Mouse (Mus musculus) limb, embryonic 14.5 days (tissue): ENCODE results near the gene Cspg4. TPM values are rescaled to one million over a fixed set of nuclear protein-coding genes. Genes with fewer than 3 reads are reported as not detected.
A peak's percentile ranks its signal among the peaks of the same experiment; 100 is the strongest.

Experiments
- ATAC-seq: fragments of 200-750 bp; cut with Nextera tagmentation; 2 replicates; pipeline ENCODE4 v1.8.0; 2017; ENCODE audit warnings: low read depth, moderate number of reproducible peaks, moderate TSS enrichment; ENCODE audit not compliant: low FRiP score
- DNase-seq: peaks from one replicate; pipeline ENCODE4 v3.0.0-alpha.2; 2015; ENCODE audit warnings: low spot score
- H3K27ac ChIP-seq: fragments of 300-500 bp; sonication (generic); replicated peaks from 2 replicates; pipeline ENCODE4 v1.5.1; 2014; ENCODE audit warnings: low read depth, mild to moderate bottlenecking, low read length, moderate library complexity, mixed read lengths
- H3K27me3 ChIP-seq: fragments of 300-500 bp; sonication (generic); 2 replicates; pipeline ENCODE4 v1.6.1; 2014; ENCODE audit warnings: low read length, mixed read lengths; ENCODE audit not compliant: control insufficient read depth, insufficient read depth
- H3K36me3 ChIP-seq: fragments of 300-500 bp; sonication (generic); 2 replicates; pipeline ENCODE4 v1.6.1; 2014; ENCODE audit warnings: mild to moderate bottlenecking, low read length, moderate library complexity, mixed read lengths; ENCODE audit not compliant: control insufficient read depth, insufficient read depth
- H3K4me1 ChIP-seq: fragments of 300-500 bp; sonication (generic); 2 replicates; pipeline ENCODE4 v1.6.1; 2014; ENCODE audit warnings: antibody characterized with exemption, low read length, mixed read lengths; ENCODE audit not compliant: control insufficient read depth, insufficient read depth
- H3K4me2 ChIP-seq: fragments of 300-500 bp; sonication (generic); replicated peaks from 2 replicates; pipeline ENCODE4 v1.6.1; 2014; ENCODE audit warnings: low read depth, mild to moderate bottlenecking, low read length, moderate library complexity; ENCODE audit not compliant: severe bottlenecking
- H3K4me3 ChIP-seq: fragments of 300-500 bp; sonication (generic); replicated peaks from 2 replicates; pipeline ENCODE4 v1.5.1; 2014; ENCODE audit warnings: low read length
- H3K9ac ChIP-seq: fragments of 300-500 bp; sonication (generic); 2 replicates; pipeline ENCODE4 v1.6.1; 2014; ENCODE audit warnings: mild to moderate bottlenecking, low read depth, low read length, moderate library complexity; ENCODE audit not compliant: severe bottlenecking
- H3K9me3 ChIP-seq: fragments of 300-500 bp; sonication (generic); 2 replicates; pipeline ENCODE4 v1.6.1; 2016; ENCODE audit warnings: low read length; ENCODE audit not compliant: control insufficient read depth
- POLR2A ChIP-seq: fragments of 200-500 bp; IDR thresholded peaks from 2 replicates; pipeline ENCODE4 v1.8.0; 2012; ENCODE audit warnings: inconsistent platforms, mild to moderate bottlenecking, moderate library complexity, borderline replicate concordance; ENCODE audit not compliant: insufficient read depth, insufficient read length; ENCODE audit errors: extremely low read depth
- WGBS: fragments of 180-500 bp; shearing (Covaris S2); extraction: QIAGEN DNeasy Blood & Tissue Kit; methylation state at CpG from one replicate; pipeline ENCODE4 v1.1.7; 2014; 5-methylcytosine and 5-hydroxymethylcytosine counted together
- polyA plus RNA-seq, 2 experiments: library from polyadenylated mRNA; depleted of rRNA in 1 of 2; stranded (reverse) in 1 of 2; unstranded in 1 of 2; fragments of >200 nt; fragmentation: Nextera tagmentation in 1 of 2; extraction: Ambion mirVana in 1 of 2; gene quantifications; 2 replicates each; pipeline versions ENCODE4 v1.2.1 to v1.2.3; 2012 to 2014

The Cspg4 gene
- polyA plus RNA-seq, 2 experiments: 47.1 to 59.9 TPM

- no peaks in the 10 kb centered on the region for H3K9me3 ChIP-seq
- ATAC-seq (no peak), DNase-seq (peak; percentile 49)
- no peak overlapping the region for H3K27ac ChIP-seq
- H3K9ac ChIP-seq: no peak overlapping the region
- 37% methylated on average over 4 of the region's 4 CpGs for WGBS
- no peak overlapping the region for H3K4me3 ChIP-seq
- H3K4me2 ChIP-seq: no peak overlapping the region
- H3K4me1 ChIP-seq: 0 out of 2 replicates have a peak, but pooled peaks cover 12% of the 10 kb centered on the region
- no peak for TF ChIP-seq POLR2A
- 0 out of 2 replicates have a peak, but pooled peaks cover 6% of the 10 kb centered on the region for H3K27me3 ChIP-seq
- no peaks in the 10 kb centered on the region for H3K36me3 ChIP-seq
Measured at GRCm38 (mm10) chr9:56830162-56830561, 34.7 kb upstream of the Cspg4 start.

- no peak overlapping the region for H3K9ac ChIP-seq
Measured at GRCm38 (mm10) chr9:56831904-56832303, 32.9 kb upstream of the Cspg4 start.

GRCm38 (mm10) chr9:56832900-56833299 lies 31.9 kb upstream of the Cspg4 start:
- Histone ChIP-seq H3K27me3 (0 out of 2 replicates have a peak, but pooled peaks cover 3% of the 10 kb centered on the region), H3K9ac (no peak overlapping the region), H3K4me1 (0 out of 2 replicates have a peak, but pooled peaks cover 5% of the 10 kb centered on the region), H3K4me2 (no peak overlapping the region), H3K9me3 (no peaks in the 10 kb centered on the region), H3K36me3 (no peaks in the 10 kb centered on the region), H3K27ac (no peak overlapping the region), H3K4me3 (no peak overlapping the region)
- no peak for DNase-seq
- WGBS: 22% methylated on average over 6 of the region's 6 CpGs
- no peak for TF ChIP-seq POLR2A
- 0 out of 2 replicates have a peak, but pooled peaks have one; percentile 37 for ATAC-seq

More at GRCm38 (mm10) chr9:56831904-56832303, 32.9 kb upstream of the Cspg4 start:
- Histone ChIP-seq H3K27ac (no peak overlapping the region), H3K9me3 (no peaks in the 10 kb centered on the region), H3K4me2 (no peak overlapping the region), H3K27me3 (0 out of 2 replicates have a peak, but pooled peaks cover 3% of the 10 kb centered on the region), H3K4me3 (no peak overlapping the region), H3K4me1 (0 out of 2 replicates have a peak, but pooled peaks cover 5% of the 10 kb centered on the region), H3K36me3 (no peaks in the 10 kb centered on the region)
- ATAC-seq (no peak), DNase-seq (no peak)
- TF ChIP-seq POLR2A: no peak
- WGBS: 84% methylated on average over 3 of the region's 3 CpGs

- no peaks in the 10 kb centered on the region for H3K36me3 ChIP-seq
Measured at GRCm38 (mm10) chr9:56835152-56835551, 29.7 kb upstream of the Cspg4 start.

GRCm38 (mm10) chr9:56840721-56841120 lies 24.1 kb upstream of the Cspg4 start:
- H3K27me3 ChIP-seq: no peaks in the 10 kb centered on the region
- TF ChIP-seq POLR2A: no peak
- 69% methylated on average over 5 of the region's 5 CpGs for WGBS
- DNase-seq (no peak), ATAC-seq (no peak)
- H3K4me3 ChIP-seq: no peak overlapping the region
- H3K27ac ChIP-seq: no peak overlapping the region
- no peaks in the 10 kb centered on the region for H3K9me3 ChIP-seq
- no peak overlapping the region for H3K9ac ChIP-seq
- no peaks in the 10 kb centered on the region for H3K36me3 ChIP-seq
- H3K4me1 ChIP-seq: peaks cover 16% of the 10 kb centered on the region
- H3K4me2 ChIP-seq: no peak overlapping the region

More at GRCm38 (mm10) chr9:56835152-56835551, 29.7 kb upstream of the Cspg4 start:
- Histone ChIP-seq H3K9ac (no peak overlapping the region), H3K27ac (no peak overlapping the region), H3K27me3 (0 out of 2 replicates have a peak, but pooled peaks cover 3% of the 10 kb centered on the region), H3K4me2 (no peak overlapping the region), H3K9me3 (no peaks in the 10 kb centered on the region), H3K4me3 (no peak overlapping the region), H3K4me1 (0 out of 2 replicates have a peak, but pooled peaks cover 5% of the 10 kb centered on the region)
- ATAC-seq: no peak
- WGBS: 68% methylated on average over 5 of the region's 5 CpGs
- DNase-seq: no peak
- no peak for TF ChIP-seq POLR2A
